Mouse (Mus musculus) gastrocnemius, postnatal 14 days (tissue): ENCODE measurements around the gene Tpk1. TPM values are rescaled to one million over a fixed set of nuclear protein-coding genes. Genes with fewer than 3 reads are reported as not detected.

Experiments
- DNase-seq: peaks from one replicate; pipeline ENCODE4 v3.0.0; 2021; ENCODE audit warnings: mixed read lengths
- intact Hi-C: fragments of 180-260 bp; cut with DNase I; formaldehyde crosslinking; loops from one replicate; pipeline ENCODE4 v1.15.1; 2025; ENCODE audit warnings: low total_unique reads
- total RNA-seq, 2 experiments: library from RNA; stranded (reverse); gene quantifications; 2 replicates each; pipeline ENCODE4 v1.2.3; 2021

The Tpk1 gene
- total RNA-seq, 2 experiments from 2014 or later: 2.1 TPM

DNA sequence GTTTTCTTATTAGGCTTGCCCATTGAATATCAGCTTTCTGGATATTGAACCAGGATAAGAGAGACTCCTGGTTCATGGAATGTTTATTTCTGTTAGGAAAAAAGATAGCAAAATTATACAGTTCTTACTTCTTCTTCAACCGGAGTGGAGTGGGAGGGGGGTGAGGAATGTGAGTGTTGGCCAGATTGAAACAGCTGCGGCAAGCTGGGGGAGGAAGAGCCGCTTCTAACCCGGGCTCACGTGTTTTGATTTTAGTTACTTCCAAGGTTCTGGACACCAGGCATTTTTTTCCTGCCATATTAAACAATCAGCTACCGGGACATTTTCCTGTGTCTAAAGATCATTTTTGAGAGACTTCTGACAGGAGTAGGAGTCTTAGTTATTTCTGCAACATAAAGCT lies 356.0 kb downstream of the Tpk1 start:
- DNase-seq: no peak
- intact Hi-C loops: no loop called here

DNA sequence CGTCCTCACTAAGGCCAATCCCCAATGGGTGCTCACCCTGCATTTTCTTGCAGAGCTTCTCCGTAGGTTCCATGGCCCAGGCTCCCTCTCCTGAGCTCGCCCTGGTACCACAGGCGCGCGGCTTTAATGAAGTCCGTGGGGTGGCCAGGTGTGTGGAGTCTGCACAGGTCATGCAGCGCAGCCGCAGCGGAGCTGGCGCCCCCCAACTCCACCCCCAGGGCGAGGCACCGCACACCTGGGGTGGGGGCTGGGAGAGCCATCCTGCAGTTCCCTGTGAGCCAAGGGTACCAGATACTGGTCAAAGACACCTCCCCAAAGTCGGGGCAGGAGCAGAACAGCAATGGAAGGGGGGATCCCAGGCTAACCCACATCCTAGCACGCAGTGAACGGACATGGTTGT lies 356.6 kb downstream of the Tpk1 start, which contains the start of gene Nobox:
Gene Nobox (minus strand): TSS at position 101 of the 400 bp plus-strand sequence.
- intact Hi-C loops: no loop called here
- no peak for DNase-seq

DNA sequence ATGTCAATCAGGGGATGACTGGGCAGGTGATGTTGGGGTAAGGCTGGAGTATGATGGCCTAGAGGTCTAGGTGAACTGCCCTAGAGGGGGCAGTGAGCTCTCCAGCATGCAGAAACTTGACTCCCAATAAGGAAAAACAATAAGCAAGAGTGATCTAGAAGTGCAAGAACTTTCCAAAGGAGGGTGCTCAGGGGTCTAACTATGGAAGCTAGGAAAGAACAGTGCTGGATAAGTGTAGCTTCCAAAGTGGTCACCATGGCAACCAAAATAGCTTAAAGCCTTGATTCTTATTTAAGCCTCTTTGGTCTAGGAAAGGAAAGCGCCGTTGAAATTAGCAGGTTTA lies 368.6 kb downstream of the Tpk1 start:
- intact Hi-C loops: no loop called here

DNA sequence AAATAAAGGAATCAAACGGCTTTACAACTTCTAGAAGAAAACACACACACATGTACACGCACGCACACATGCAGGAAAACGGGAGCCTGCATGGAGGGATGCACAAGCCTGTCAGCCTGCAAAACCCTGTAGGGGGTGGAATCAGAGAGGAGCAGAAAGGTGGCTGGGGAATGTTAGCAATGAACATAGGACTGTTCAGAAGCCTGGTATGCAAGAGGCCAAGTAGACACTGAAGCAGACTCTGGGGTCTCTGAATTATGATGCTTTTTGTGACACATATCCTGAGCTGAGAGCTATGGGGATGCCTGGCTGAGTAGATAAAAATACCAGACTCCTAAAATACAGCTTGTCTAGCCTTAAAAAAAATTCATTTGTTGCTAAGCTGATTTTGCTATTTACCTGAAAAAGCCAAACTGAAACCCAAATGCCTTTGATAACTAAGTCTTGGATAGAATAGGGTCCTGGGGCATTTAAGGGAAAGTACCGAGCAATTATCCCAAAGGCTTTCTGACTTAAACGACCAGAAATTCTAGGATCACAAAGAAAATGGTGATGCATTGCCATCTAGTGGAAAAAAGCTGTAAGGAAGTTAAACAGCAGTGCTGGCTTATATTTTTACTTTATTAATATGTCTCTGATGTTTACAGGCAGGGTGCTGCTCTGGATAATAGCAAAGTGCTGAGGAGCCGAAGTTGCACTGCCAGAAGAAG lies 369.1 kb downstream of the Tpk1 start:
- intact Hi-C loops: no loop called here

More for the DNA sequence above, 368.6 kb downstream of the Tpk1 start:
- no peak for DNase-seq

DNA sequence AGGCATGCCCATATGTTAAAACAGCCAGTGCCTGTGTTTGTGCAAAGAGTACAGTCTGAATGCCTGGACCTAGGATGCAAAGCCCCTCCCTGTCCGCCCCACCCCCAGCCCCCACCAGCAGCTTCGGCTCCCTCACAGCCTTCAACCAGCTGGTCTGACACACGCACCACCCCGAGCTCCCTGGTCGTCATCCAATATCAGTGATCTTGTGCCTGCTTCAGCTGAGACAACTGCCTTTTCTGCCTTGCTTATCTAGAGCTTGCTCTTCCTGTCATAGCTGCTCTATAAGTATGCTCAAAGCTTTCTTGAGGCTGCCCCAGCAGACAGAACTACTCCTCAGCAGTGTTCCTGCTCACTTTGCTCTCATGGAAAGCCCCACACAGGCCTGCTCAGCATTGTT lies 370.2 kb downstream of the Tpk1 start:
- intact Hi-C loops: no loop called here

More for the DNA sequence above, 369.1 kb downstream of the Tpk1 start:
- DNase-seq: no peak

More for the DNA sequence above, 370.2 kb downstream of the Tpk1 start:
- DNase-seq: no peak
